Mouse (Mus musculus) ES-Bruce4 (cell line): ENCODE data around the gene Irf2bp2. TPM values are rescaled to one million over a fixed set of nuclear protein-coding genes. Genes with fewer than 3 reads are reported as not detected.

Experiments used
- H3K27ac ChIP-seq: 2 replicates; pipeline ENCODE4 v1.5.1; 2012; ENCODE audit warnings: low read length, inconsistent platforms; ENCODE audit not compliant: insufficient read depth
- H3K27me3 ChIP-seq: 2 replicates; pipeline ENCODE4 v1.6.1; 2012; ENCODE audit warnings: mild to moderate bottlenecking, low read length, inconsistent platforms; ENCODE audit not compliant: control insufficient read depth, poor library complexity, insufficient read depth, severe bottlenecking
- H3K36me3 ChIP-seq: 2 replicates; pipeline ENCODE4 v1.6.1; 2012; ENCODE audit warnings: inconsistent platforms, mild to moderate bottlenecking, low read length, moderate library complexity; ENCODE audit not compliant: control insufficient read depth, poor library complexity, insufficient read depth, severe bottlenecking
- H3K4me1 ChIP-seq: one replicate; pipeline ENCODE4 v1.8.1; 2011; ENCODE audit warnings: low read length; ENCODE audit not compliant: control insufficient read depth, insufficient read depth
- H3K4me3 ChIP-seq: 2 replicates; pipeline ENCODE4 v1.5.1; 2011; ENCODE audit warnings: low read depth, mild to moderate bottlenecking, low read length
- H3K9ac ChIP-seq: 2 replicates; pipeline ENCODE4 v1.6.1; 2012; ENCODE audit warnings: low read depth, mild to moderate bottlenecking, inconsistent platforms; ENCODE audit not compliant: poor library complexity, severe bottlenecking
- H3K9me3 ChIP-seq: replicated peaks from 2 replicates; pipeline ENCODE4 v1.6.1; 2012; ENCODE audit warnings: mild to moderate bottlenecking, low read length, inconsistent platforms; ENCODE audit not compliant: control insufficient read depth, poor library complexity, insufficient read depth, severe bottlenecking
- CTCF ChIP-seq: IDR thresholded peaks from one replicate; pipeline ENCODE4 v1.8.1; 2011; ENCODE audit warnings: low read depth, low read length
- EP300 ChIP-seq: IDR thresholded peaks from 2 replicates; pipeline ENCODE4 v1.6.1; 2011; ENCODE audit warnings: low read depth, low read length; ENCODE audit not compliant: insufficient read depth
- POLR2A ChIP-seq: IDR thresholded peaks from one replicate; pipeline ENCODE4 v1.8.1; 2011; ENCODE audit warnings: low read length; ENCODE audit not compliant: insufficient read depth
- polyA plus RNA-seq: library from polyadenylated mRNA; stranded (reverse); fragments of >200 nt; gene quantifications from 2 replicates; pipeline ENCODE4 v1.2.4, GENCODE M21; 2011; ENCODE audit warnings: low read depth; ENCODE audit not compliant: missing spikeins, insufficient read depth, insufficient read length

Irf2bp2 gene
- polyA plus RNA-seq, 1 experiment = 39.6 TPM

GRCm38 (mm10) chr8:126592771-126593571 is 815 bp downstream of the Irf2bp2 start:
- peak overlapping the region; percentile 5 for H3K27ac ChIP-seq
- H3K4me1 ChIP-seq = peaks cover 4% of the 10 kb centered on the region
- H3K9me3 ChIP-seq = no peaks in the 10 kb centered on the region
- peak overlapping the region; percentile 79 for H3K4me3 ChIP-seq
- peak overlapping the region; percentile 99 for H3K9ac ChIP-seq
- no peaks in the 10 kb centered on the region for H3K27me3 ChIP-seq
- TF ChIP-seq EP300 (no peak), POLR2A (no peak), CTCF (no peak)
- peaks cover 26% of the 10 kb centered on the region for H3K36me3 ChIP-seq

GRCm38 (mm10) chr8:126592381-126592770 is 1.4 kb downstream of the Irf2bp2 start:
- Histone ChIP-seq H3K27me3 (no peaks in the 10 kb centered on the region), H3K9ac (peak overlapping the region; percentile 99), H3K4me1 (peaks cover 4% of the 10 kb centered on the region), H3K9me3 (no peaks in the 10 kb centered on the region), H3K36me3 (peaks cover 31% of the 10 kb centered on the region), H3K4me3 (peak overlapping the region; percentile 79), H3K27ac (peak overlapping the region; percentile 5)
- TF ChIP-seq EP300 (no peak), CTCF (no peak), POLR2A (no peak)

DNA sequence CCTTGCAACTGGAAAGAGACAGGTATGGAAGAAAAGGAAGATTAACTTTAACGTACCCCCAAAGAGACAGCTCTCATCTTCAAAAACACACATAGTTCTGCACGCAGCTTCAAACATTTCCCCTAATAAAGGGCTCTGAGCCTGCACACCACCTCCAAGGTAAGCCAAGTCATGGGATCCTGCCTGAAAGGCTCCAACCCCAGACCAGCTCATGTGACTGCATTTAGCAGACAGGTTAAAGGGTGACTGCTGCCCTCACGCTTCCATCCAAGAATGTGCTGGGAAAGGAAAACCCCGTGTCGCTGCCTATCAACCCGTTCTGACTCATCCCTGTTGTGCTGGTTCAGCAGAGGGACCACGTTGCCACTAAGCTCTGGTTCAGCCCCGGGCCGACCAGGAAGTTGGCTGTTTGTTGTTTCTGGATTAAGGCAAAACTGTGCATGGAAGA is 1.9 kb downstream of the Irf2bp2 start:
- TF ChIP-seq EP300 (peak; percentile 49; the same call in 1 of the 2 replicates), POLR2A (no peak)
- H3K4me1 ChIP-seq = peaks cover 4% of the 10 kb centered on the region
- H3K27me3 ChIP-seq = no peaks in the 10 kb centered on the region
- H3K36me3 ChIP-seq = peaks cover 35% of the 10 kb centered on the region
- H3K9ac ChIP-seq = peak overlapping the region; percentile 99
- no peaks in the 10 kb centered on the region for H3K9me3 ChIP-seq
- peak overlapping the region; percentile 79 for H3K4me3 ChIP-seq
- peak overlapping the region; percentile 5 for H3K27ac ChIP-seq

GRCm38 (mm10) chr8:126591141-126591820 is 2.5 kb downstream of the Irf2bp2 start:
- peak overlapping the region; percentile 99 for H3K9ac ChIP-seq
- peak overlapping the region; percentile 79 for H3K4me3 ChIP-seq
- no peaks in the 10 kb centered on the region for H3K27me3 ChIP-seq
- no peak for TF ChIP-seq POLR2A
- no peak for TF ChIP-seq EP300
- no peak for TF ChIP-seq CTCF
- H3K4me1 ChIP-seq = peaks cover 4% of the 10 kb centered on the region
- peaks cover 39% of the 10 kb centered on the region for H3K36me3 ChIP-seq
- peak overlapping the region; percentile 5; the same call in 1 of the 2 replicates for H3K27ac ChIP-seq
- no peaks in the 10 kb centered on the region for H3K9me3 ChIP-seq

- TF ChIP-seq EP300 = no peak
- TF ChIP-seq POLR2A = no peak
- no peak for TF ChIP-seq CTCF
- Histone ChIP-seq H3K9me3 (no peaks in the 10 kb centered on the region), H3K4me1 (peaks cover 3% of the 10 kb centered on the region), H3K36me3 (peaks cover 39% of the 10 kb centered on the region), H3K4me3 (peak overlapping the region; percentile 27), H3K27me3 (no peaks in the 10 kb centered on the region), H3K27ac (no peak overlapping the region), H3K9ac (peak overlapping the region; percentile 99)
These were observed 3.2 kb downstream of the Irf2bp2 start for GRCm38 (mm10) chr8:126590599-126590998.

DNA sequence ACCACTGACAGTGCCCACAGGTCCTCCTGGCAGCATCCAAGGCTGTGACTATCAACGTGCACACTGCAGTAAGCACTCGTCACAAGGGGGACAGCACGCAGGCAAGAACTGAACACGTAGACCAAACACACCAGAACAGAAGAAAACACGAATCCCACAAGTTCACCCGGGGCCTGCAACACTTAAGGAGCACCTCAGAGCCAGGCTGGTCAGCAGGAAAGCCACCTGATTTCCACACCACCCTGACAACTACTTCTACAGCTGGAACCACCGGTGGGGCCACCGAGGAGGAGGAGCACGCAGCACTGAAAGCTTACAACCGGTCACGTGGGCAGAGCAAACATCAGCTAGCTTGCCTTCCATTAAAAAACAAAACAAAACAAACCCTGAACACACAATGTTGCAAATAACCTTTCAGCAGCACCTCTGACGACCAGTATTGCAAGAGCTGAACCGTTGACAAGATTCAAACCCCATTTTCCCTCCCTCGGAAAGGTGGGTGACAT is 3.7 kb downstream of the Irf2bp2 start:
- H3K36me3 ChIP-seq = peaks cover 39% of the 10 kb centered on the region
- H3K9ac ChIP-seq = peak overlapping the region; percentile 24
- no peaks in the 10 kb centered on the region for H3K9me3 ChIP-seq
- H3K27ac ChIP-seq = no peak overlapping the region
- H3K4me3 ChIP-seq = peak overlapping the region; percentile 27
- TF ChIP-seq POLR2A = no peak
- TF ChIP-seq EP300 = no peak
- TF ChIP-seq CTCF = no peak
- no peaks in the 10 kb centered on the region for H3K27me3 ChIP-seq
- no peaks in the 10 kb centered on the region for H3K4me1 ChIP-seq
